Mouse (Mus musculus): ENCODE data around the gene Ttc7b. TPM values are rescaled to one million over a fixed set of nuclear protein-coding genes. Genes with fewer than 3 reads are reported as not detected.

The Ttc7b gene
- polyA plus RNA-seq, 1 experiment from 2014 or later = 2.4 TPM

DNA sequence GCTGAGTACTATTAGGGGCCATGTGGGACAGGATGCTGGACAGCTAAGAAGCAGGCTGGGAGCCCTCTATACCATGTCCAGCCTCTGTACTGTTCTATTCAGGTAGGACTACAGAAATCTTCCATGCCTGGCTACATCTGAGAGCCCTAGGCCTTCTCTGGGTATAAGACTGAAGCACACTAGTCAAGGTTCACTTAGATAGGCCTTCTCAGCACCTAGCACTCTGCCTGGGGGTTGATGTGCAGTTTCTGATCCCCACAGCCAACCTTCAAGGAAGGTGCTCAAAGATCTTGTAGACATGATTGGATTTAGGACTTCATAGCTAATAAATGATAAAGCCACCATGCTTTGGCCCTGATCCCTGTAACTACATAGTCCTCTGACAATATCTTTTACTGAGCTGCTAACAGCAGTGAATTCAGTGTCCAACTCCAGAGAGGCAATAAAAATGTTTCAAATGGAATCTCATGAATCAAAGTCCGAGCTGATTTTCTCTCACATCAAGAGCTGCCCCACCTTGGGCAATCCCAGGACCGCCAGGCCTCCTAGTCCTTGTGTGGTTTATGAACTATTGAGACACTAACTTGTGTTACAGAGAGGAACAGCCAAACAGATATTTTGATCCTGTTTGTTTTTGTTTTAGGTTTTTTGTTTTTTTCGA is 45.8 kb downstream of the Ttc7b start:
- no peaks in the 10 kb centered on the region for H3K36me3 ChIP-seq (ENCODE audit: control insufficient read depth, insufficient read depth, low read length)
- H3K9ac ChIP-seq (ENCODE audit: low read length) = no peak overlapping the region
- H3K4me1 ChIP-seq (replicated peaks; ENCODE audit: control insufficient read depth, insufficient read depth) = no peaks in the 10 kb centered on the region
- TF ChIP-seq EP300 (optimal IDR thresholded peaks at IDR 0.05) = no peak
- no peak for TF ChIP-seq CTCF (IDR thresholded peaks at IDR 0.05; ENCODE audit: low read depth)
- no peak overlapping the region for H3K4me2 ChIP-seq (replicated peaks; ENCODE audit: low read depth)
- H3K27ac ChIP-seq (replicated peaks) = no peak overlapping the region
- no peak overlapping the region for H3K4me3 ChIP-seq (ENCODE audit: low read depth, low read length)
- 89% methylated on average over 3 of the region's 3 CpGs for WGBS
- no peaks in the 10 kb centered on the region for H3K9me3 ChIP-seq (ENCODE audit: control insufficient read depth, low read length)
- no peak for ATAC-seq (ENCODE audit: low FRiP score, low TSS enrichment)
- DNase-seq (ENCODE audit: low spot score) = no peak
- no peaks in the 10 kb centered on the region for H3K27me3 ChIP-seq (ENCODE audit: control insufficient read depth, insufficient read depth, low read length)

DNA sequence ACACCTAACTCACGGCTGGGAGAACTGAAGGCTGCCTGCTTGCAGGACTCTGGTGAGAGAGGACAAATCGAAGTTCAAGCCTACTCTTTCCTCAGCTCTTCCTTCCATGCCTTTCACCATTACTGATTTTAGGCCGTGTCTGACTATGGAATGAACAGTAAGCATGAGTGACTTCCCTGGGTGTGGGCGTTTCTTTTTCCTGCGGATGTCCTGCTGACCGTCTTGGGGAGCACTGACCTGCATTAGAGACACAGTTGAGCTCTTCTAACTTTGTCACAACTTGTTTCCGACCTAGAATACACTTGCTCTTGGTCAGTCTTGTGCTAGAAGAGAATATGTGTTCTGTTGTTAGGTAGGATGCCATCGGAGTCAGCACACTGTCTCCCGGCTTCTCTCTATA is 50.3 kb downstream of the Ttc7b start:
- WGBS = 76% methylated on average over 9 of the region's 9 CpGs
- no peak overlapping the region for H3K27ac ChIP-seq (replicated peaks)
- no peaks in the 10 kb centered on the region for H3K27me3 ChIP-seq (ENCODE audit: control insufficient read depth, insufficient read depth, low read length)
- no peak for TF ChIP-seq CTCF (IDR thresholded peaks at IDR 0.05; ENCODE audit: low read depth)
- no peak for TF ChIP-seq EP300 (optimal IDR thresholded peaks at IDR 0.05)
- no peak overlapping the region for H3K9ac ChIP-seq (ENCODE audit: low read length)
- no peak for ATAC-seq (ENCODE audit: low FRiP score, low TSS enrichment)
- no peaks in the 10 kb centered on the region for H3K9me3 ChIP-seq (ENCODE audit: control insufficient read depth, low read length)
- H3K36me3 ChIP-seq (ENCODE audit: control insufficient read depth, insufficient read depth, low read length) = no peaks in the 10 kb centered on the region; the same call in 1 of the 2 replicates
- no peak overlapping the region for H3K4me3 ChIP-seq (ENCODE audit: low read depth, low read length)
- H3K4me1 ChIP-seq (replicated peaks; ENCODE audit: control insufficient read depth, insufficient read depth) = no peaks in the 10 kb centered on the region
- no peak for DNase-seq (ENCODE audit: low spot score)
- H3K4me2 ChIP-seq (replicated peaks; ENCODE audit: low read depth) = no peak overlapping the region

DNA sequence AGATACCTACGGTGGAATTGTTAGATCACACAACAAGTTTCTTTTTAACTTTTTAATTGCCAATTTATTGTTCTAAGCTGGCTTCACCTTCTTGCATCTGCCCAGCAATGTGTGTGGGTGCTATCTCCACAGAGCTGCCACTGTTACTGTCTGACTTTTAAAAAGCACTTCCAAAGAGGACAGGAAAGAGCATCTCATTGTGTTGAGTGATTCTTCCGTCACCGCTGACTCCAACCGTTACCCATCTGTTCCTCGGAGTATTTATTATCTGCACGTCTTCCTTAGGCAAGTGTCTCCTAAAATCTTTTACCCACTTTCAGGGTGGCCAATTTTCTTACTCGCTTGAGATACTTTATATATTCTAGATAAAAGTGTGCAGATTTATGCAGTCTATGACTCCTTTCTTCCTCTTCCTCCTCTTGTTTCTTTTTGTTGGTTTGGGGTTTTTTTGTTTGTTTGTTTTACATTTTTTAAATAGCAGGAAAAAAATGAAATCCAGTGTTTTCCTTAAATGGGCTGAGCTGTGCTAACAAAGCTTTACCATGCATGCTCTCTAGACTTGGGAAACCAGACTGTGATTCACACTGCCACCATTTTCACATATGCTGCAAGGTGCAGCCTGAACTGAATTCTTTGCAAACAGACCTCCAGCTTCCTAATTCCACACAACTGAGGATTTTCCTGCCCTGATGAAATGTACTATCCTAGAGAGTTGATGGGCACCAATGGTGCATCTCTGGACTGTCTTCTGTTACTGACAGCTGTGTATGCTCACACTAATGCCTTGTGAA is 50.9 kb downstream of the Ttc7b start:
- no peak overlapping the region for H3K4me2 ChIP-seq (replicated peaks; ENCODE audit: low read depth)
- no peaks in the 10 kb centered on the region; the same call in 1 of the 2 replicates for H3K36me3 ChIP-seq (ENCODE audit: control insufficient read depth, insufficient read depth, low read length)
- H3K4me3 ChIP-seq (ENCODE audit: low read depth, low read length) = no peak overlapping the region
- no peaks in the 10 kb centered on the region for H3K27me3 ChIP-seq (ENCODE audit: control insufficient read depth, insufficient read depth, low read length)
- 82% methylated on average over 7 of the region's 7 CpGs for WGBS
- no peaks in the 10 kb centered on the region for H3K4me1 ChIP-seq (replicated peaks; ENCODE audit: control insufficient read depth, insufficient read depth)
- no peak overlapping the region for H3K9ac ChIP-seq (ENCODE audit: low read length)
- no peak for ATAC-seq (ENCODE audit: low FRiP score, low TSS enrichment)
- H3K27ac ChIP-seq (replicated peaks) = no peak overlapping the region
- no peak for TF ChIP-seq CTCF (IDR thresholded peaks at IDR 0.05; ENCODE audit: low read depth)
- no peak for TF ChIP-seq EP300 (optimal IDR thresholded peaks at IDR 0.05)
- H3K9me3 ChIP-seq (ENCODE audit: control insufficient read depth, low read length) = no peaks in the 10 kb centered on the region
- no peak for DNase-seq (ENCODE audit: low spot score)

DNA sequence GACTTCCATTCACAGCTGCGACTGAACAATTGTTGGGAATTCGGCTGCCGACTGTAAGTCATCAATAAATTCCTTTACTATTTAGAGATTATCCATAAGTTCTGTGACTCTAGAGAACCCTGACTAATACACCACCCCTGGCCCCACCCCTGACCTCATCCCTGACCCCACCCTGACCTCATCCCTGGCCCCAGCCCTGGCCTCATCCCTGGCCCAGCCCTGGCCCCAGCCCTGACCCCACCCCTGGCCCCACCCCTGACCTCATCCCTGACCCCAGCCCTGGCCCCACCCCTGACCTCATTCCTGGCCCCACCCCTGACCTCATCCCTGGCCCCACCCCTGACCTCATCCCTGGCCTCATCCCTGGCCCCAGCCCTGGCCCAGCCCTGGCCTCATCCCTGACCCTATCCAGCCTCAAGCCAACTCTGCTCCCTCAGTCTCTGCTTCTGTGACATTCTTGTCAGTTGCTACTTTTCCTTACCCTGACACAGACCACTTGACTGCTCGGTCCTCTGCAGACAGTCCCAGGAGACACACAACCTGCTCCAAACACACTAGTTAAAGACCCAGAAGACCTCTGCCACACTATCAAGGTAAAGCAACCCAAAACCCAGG is 55.4 kb downstream of the Ttc7b start:
- TF ChIP-seq CTCF (IDR thresholded peaks at IDR 0.05; ENCODE audit: low read depth) = no peak
- TF ChIP-seq EP300 (optimal IDR thresholded peaks at IDR 0.05) = no peak
- H3K4me3 ChIP-seq (ENCODE audit: low read depth, low read length) = no peak overlapping the region
- WGBS = 91% methylated on average over 1 of the region's 4 CpGs
- no peak overlapping the region for H3K4me2 ChIP-seq (replicated peaks; ENCODE audit: low read depth)
- ATAC-seq (ENCODE audit: low FRiP score, low TSS enrichment) (no peak), DNase-seq (ENCODE audit: low spot score) (no peak)
- H3K36me3 ChIP-seq (ENCODE audit: control insufficient read depth, insufficient read depth, low read length) = no peaks in the 10 kb centered on the region; the same call in 1 of the 2 replicates
- H3K27ac ChIP-seq (replicated peaks) = no peak overlapping the region
- H3K4me1 ChIP-seq (replicated peaks; ENCODE audit: control insufficient read depth, insufficient read depth) = no peaks in the 10 kb centered on the region
- H3K9ac ChIP-seq (ENCODE audit: low read length) = no peak overlapping the region
- H3K27me3 ChIP-seq (ENCODE audit: control insufficient read depth, insufficient read depth, low read length) = no peaks in the 10 kb centered on the region
- H3K9me3 ChIP-seq (ENCODE audit: control insufficient read depth, low read length) = no peaks in the 10 kb centered on the region

DNA sequence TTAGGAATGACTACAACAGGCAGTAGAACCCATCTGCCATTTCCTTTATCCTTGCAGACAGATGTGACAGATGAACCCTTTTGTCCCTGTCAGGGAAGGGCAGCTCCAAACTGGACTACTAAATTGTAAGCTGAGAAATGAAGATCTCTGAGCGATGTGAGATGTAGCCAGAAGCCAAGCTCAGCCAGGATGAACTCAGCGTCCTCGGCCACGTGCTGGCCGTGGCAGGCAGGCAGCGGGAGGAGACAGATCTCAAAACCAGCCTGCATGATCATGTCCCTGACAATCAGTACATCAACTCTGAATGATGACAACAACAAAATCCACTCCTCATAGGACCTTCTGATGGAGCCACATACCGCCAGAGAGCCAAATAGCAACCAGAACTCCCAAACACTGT is 62.9 kb downstream of the Ttc7b start:
- no peak overlapping the region for H3K4me2 ChIP-seq (replicated peaks; ENCODE audit: low read depth)
- DNase-seq (ENCODE audit: low spot score) (no peak), ATAC-seq (ENCODE audit: low FRiP score, low TSS enrichment) (no peak)
- no peak overlapping the region for H3K9ac ChIP-seq (ENCODE audit: low read length)
- no peak overlapping the region for H3K27ac ChIP-seq (replicated peaks)
- no peaks in the 10 kb centered on the region for H3K4me1 ChIP-seq (replicated peaks; ENCODE audit: control insufficient read depth, insufficient read depth)
- WGBS = 91% methylated on average over 7 of the region's 7 CpGs
- H3K4me3 ChIP-seq (ENCODE audit: low read depth, low read length) = no peak overlapping the region
- no peaks in the 10 kb centered on the region for H3K9me3 ChIP-seq (ENCODE audit: control insufficient read depth, low read length)
- no peaks in the 10 kb centered on the region for H3K27me3 ChIP-seq (ENCODE audit: control insufficient read depth, insufficient read depth, low read length)
- no peaks in the 10 kb centered on the region for H3K36me3 ChIP-seq (ENCODE audit: control insufficient read depth, insufficient read depth, low read length)
- TF ChIP-seq CTCF (IDR thresholded peaks at IDR 0.05; ENCODE audit: low read depth) = no peak
- TF ChIP-seq EP300 (optimal IDR thresholded peaks at IDR 0.05) = no peak
